Mouse (Mus musculus) embryonic facial prominence, embryonic 12.5 days (tissue): ENCODE measurements around the gene Ms4a13. TPM values are rescaled to one million over a fixed set of nuclear protein-coding genes. Genes with fewer than 3 reads are reported as not detected.
A peak's percentile ranks its signal among the peaks of the same experiment; 100 is the strongest.
"Not testable (repeated sequence)": the region's sequence is repeated elsewhere in the genome, so short reads cannot be mapped to it uniquely, and the experiment has no call there.

ENCODE experiments used
- ATAC-seq: fragments of 200-750 bp; cut with Nextera tagmentation; 2 replicates; pipeline ENCODE4 v1.8.0; 2017; ENCODE audit not compliant: insufficient number of reproducible peaks, insufficient read depth, low FRiP score, low TSS enrichment
- H3K27ac ChIP-seq: fragments of 300-500 bp; sonication (generic); 2 replicates; pipeline ENCODE4 v1.5.1; 2016; ENCODE audit warnings: mild to moderate bottlenecking
- H3K27me3 ChIP-seq: fragments of 300-500 bp; sonication (generic); 2 replicates; pipeline ENCODE4 v1.6.1; 2016; ENCODE audit warnings: mild to moderate bottlenecking, moderate library complexity
- H3K36me3 ChIP-seq: fragments of 300-500 bp; sonication (generic); 2 replicates; pipeline ENCODE4 v1.6.1; 2016; ENCODE audit warnings: mild to moderate bottlenecking
- H3K4me1 ChIP-seq: fragments of 300-500 bp; sonication (generic); 2 replicates; pipeline ENCODE4 v1.6.1; 2016
- H3K4me2 ChIP-seq: fragments of 300-500 bp; sonication (generic); replicated peaks from 2 replicates; pipeline ENCODE4 v1.6.1; 2016; ENCODE audit warnings: mild to moderate bottlenecking, moderate library complexity
- H3K4me3 ChIP-seq: fragments of 300-500 bp; sonication (generic); 2 replicates; pipeline ENCODE4 v1.5.1; 2016; ENCODE audit warnings: mild to moderate bottlenecking
- H3K9ac ChIP-seq: fragments of 300-500 bp; sonication (generic); 2 replicates; pipeline ENCODE4 v1.6.1; 2016; ENCODE audit warnings: mild to moderate bottlenecking, moderate library complexity
- H3K9me3 ChIP-seq: fragments of 300-500 bp; sonication (generic); 2 replicates; pipeline ENCODE4 v1.6.1; 2016; ENCODE audit warnings: mild to moderate bottlenecking, moderate library complexity
- WGBS: fragments of 180-500 bp; shearing (Covaris S2); methylation state at CpG from one replicate; pipeline ENCODE4 v1.1.7; 2016; 5-methylcytosine and 5-hydroxymethylcytosine counted together
- polyA plus RNA-seq: library from polyadenylated mRNA; unstranded; fragments of >200 nt; fragmentation: Nextera tagmentation; extraction: Ambion mirVana; gene quantifications from 2 replicates; pipeline ENCODE4 v1.2.1, GENCODE M21; 2016

Gene Ms4a13
- polyA plus RNA-seq, 1 experiment from 2014 or later = not detected

DNA sequence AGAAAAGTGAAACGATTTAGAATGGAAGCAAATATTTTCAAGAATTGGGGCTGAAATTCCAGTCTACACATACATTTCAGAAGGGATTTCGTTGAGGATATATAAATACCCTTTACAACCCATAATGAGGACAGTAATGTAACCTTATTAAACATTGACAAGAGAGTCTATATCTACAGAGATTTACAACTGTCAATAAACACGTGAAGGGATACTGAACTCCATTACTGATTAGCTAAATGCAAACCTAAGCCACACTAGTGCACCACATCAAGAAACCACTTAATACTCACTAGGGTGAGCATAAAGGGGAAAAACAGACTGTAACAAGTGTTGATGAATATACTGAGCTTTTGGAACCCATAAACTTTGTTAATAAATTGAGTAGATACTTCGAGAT is 61.2 kb downstream of the Ms4a13 start:
- no peak overlapping the region for H3K27ac ChIP-seq
- no peak overlapping the region for H3K9ac ChIP-seq
- H3K4me2 ChIP-seq = no peak overlapping the region
- ATAC-seq = no peak
- H3K36me3 ChIP-seq = no peaks in the 10 kb centered on the region
- no peak overlapping the region for H3K4me3 ChIP-seq
- no peaks in the 10 kb centered on the region for H3K9me3 ChIP-seq
- no peaks in the 10 kb centered on the region for H3K27me3 ChIP-seq
- WGBS = 72% methylated on average over 4 of the region's 4 CpGs
- no peaks in the 10 kb centered on the region for H3K4me1 ChIP-seq

DNA sequence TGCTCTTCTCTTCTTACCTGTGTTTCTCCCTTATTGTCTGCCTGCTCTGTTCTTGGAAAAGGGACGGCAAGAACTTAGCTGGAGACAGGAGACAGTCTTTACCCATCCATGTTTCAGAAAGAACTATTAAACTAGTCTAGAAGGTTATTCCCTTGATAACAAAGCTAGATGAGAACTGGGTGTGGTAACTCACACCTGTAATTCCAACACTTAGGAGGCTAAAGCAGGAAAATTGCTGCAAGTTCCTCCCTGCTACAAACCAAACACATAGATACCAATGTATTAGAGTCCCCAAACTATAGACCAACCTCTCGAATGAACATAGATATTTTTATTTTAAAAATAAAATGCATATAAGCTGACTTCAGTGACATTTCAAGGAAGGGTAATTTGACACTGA is 61.7 kb downstream of the Ms4a13 start:
- Histone ChIP-seq H3K9me3 (no peaks in the 10 kb centered on the region), H3K9ac (no peak overlapping the region), H3K27ac (no peak overlapping the region), H3K36me3 (no peaks in the 10 kb centered on the region), H3K27me3 (no peaks in the 10 kb centered on the region), H3K4me1 (no peaks in the 10 kb centered on the region), H3K4me2 (no peak overlapping the region), H3K4me3 (no peak overlapping the region)
- ATAC-seq = no peak
- WGBS = 90% methylated on average over 2 of the region's 2 CpGs

DNA sequence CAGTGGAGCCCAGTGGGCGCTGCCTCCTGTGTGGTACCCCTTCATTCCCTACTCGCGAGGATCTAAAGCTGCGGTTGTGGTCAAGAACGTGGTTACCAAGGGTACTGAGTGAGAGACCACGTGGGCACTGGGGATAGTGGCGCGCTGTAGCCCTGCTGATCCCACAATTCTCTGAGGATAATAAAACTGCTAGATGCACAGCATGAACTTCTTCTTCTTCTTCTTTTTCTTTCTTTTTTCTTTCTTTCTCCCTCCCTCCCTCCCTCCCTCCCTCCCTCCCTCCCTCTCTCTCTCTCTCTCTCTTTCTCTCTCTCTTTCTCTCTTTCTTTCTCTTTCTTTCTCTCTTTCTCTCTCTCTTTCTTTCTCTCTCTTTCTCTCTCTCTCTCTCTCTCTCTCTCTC is 65.8 kb downstream of the Ms4a13 start, which contains the start of gene 1700017D01Rik:
TSS of gene 1700017D01Rik (minus strand) at position 101 of the 400 bp plus-strand sequence.
- ATAC-seq, H3K4me3 ChIP-seq, H3K27ac ChIP-seq, H3K4me2 ChIP-seq, H3K4me1 ChIP-seq, H3K27me3 ChIP-seq, H3K9ac ChIP-seq, H3K36me3 ChIP-seq, H3K9me3 ChIP-seq: not testable (repeated sequence)
- 86% methylated on average over 8 of the region's 8 CpGs for WGBS

DNA sequence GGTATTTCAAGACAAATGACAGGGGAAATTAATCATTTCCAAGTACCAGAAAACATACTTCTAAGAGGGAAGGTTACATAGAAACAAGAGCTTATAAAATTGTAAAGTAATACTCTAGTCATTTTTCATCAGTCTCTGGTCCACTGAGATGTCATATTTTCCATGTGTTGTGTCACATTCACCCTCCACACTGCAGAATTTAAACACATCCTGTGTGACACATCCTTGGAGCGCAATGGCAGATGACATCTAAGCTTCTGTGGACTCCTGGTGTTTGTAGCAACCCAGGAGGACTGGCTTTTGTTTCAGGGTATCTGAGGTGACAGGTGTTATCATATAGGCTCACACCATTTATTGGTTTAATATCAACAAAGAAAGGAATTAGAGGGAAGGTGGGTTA is 66.8 kb downstream of the Ms4a13 start:
- no peaks in the 10 kb centered on the region for H3K4me1 ChIP-seq
- H3K9me3 ChIP-seq = peaks cover 3% of the 10 kb centered on the region; the same call in 1 of the 2 replicates
- H3K36me3 ChIP-seq = no peaks in the 10 kb centered on the region
- no peak overlapping the region for H3K27ac ChIP-seq
- H3K27me3 ChIP-seq = no peaks in the 10 kb centered on the region
- ATAC-seq = no peak
- H3K9ac ChIP-seq = no peak overlapping the region
- H3K4me3 ChIP-seq = no peak overlapping the region
- H3K4me2 ChIP-seq = no peak overlapping the region
- 86% methylated on average over 1 of the region's 1 CpGs for WGBS

DNA sequence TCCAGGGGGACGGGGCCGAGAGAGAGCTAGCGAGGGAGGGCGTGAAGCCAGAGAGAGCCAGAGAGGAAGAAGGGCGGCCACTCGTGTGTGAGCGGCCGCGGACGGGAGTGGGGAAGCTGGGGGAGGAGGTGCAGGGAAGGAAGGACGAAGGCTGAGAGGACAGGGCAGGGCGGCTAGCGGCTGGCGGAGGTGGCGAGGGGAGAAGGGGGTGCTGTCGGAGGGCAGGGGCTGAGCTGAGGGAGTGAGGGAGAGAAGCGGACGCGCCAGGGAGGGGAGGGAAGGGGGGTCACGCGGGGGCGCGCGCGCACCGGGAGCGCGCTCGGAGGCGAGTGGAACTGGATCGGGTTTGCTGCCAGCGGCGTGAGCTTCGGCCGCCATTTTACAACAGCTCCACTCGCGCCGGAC is 75.5 kb downstream of the Ms4a13 start:
- not testable (repeated sequence) for H3K36me3 ChIP-seq, H3K4me1 ChIP-seq, H3K9ac ChIP-seq, H3K9me3 ChIP-seq, H3K27ac ChIP-seq, H3K27me3 ChIP-seq
- Histone ChIP-seq H3K4me2 (peak overlapping the region; percentile 37), H3K4me3 (peak overlapping the region; percentile 33)
- peak; percentile 93 for ATAC-seq
- 0% methylated on average over 10 of the region's 38 CpGs for WGBS

Other genes with a start within 250 kb of the Ms4a13 start
- gene Ccdc86, start 247.5 kb downstream of the Ms4a13 start, polyA plus RNA-seq = 32.3 and 32.8 TPM in 2 replicates
- not detected in 2 replicates for gene Ms4a10, start 222.1 kb downstream of the Ms4a13 start, polyA plus RNA-seq
- gene Ms4a15, start 203.5 kb downstream of the Ms4a13 start, polyA plus RNA-seq = not detected in 2 replicates
- gene Ms4a18, start 178.7 kb downstream of the Ms4a13 start, polyA plus RNA-seq = not detected in 2 replicates
- not detected in 2 replicates for gene Ms4a8a, start 115.6 kb downstream of the Ms4a13 start, polyA plus RNA-seq
- gene 1700017D01Rik, start 65.9 kb downstream of the Ms4a13 start, polyA plus RNA-seq = not detected in 2 replicates
- not detected in 2 replicates for gene 1700025F22Rik, start 31.4 kb downstream of the Ms4a13 start, polyA plus RNA-seq
- not detected in 2 replicates for gene Ms4a12, start 35.7 kb upstream of the Ms4a13 start, polyA plus RNA-seq
- 0.05 TPM in 1 of 2 replicates, not detected in the other for gene Ms4a1, start 69.5 kb upstream of the Ms4a13 start, polyA plus RNA-seq
- not detected in 2 replicates for gene Ms4a5, start 87.1 kb upstream of the Ms4a13 start, polyA plus RNA-seq
- 0.05 TPM in 1 of 2 replicates, not detected in the other for gene Ms4a14, start 117.7 kb upstream of the Ms4a13 start, polyA plus RNA-seq
- 2.9 TPM in 2 replicates for gene Ms4a7, start 139.4 kb upstream of the Ms4a13 start, polyA plus RNA-seq
- gene Ms4a4a, start 178.8 kb upstream of the Ms4a13 start, polyA plus RNA-seq = 2.1 and 3.0 TPM in 2 replicates
- 0.43 and 0.57 TPM in 2 replicates for gene Ms4a4c, start 208.0 kb upstream of the Ms4a13 start, polyA plus RNA-seq
- gene Ms4a4b, start 246.8 kb upstream of the Ms4a13 start, polyA plus RNA-seq = not detected in 2 replicates